Mouse (Mus musculus): Measurements from ENCODE around the gene Spock2. TPM values are rescaled to one million over a fixed set of nuclear protein-coding genes. Genes with fewer than 3 reads are reported as not detected.
"Not testable (repeated sequence)": the region's sequence is repeated elsewhere in the genome, so short reads cannot be mapped to it uniquely, and the experiment has no call there.

Spock2 gene
- polyA plus RNA-seq, 1 experiment, result 362 TPM

- DNase-seq (ENCODE audit: extremely low spot score in 1 of 2, low spot score in 1 of 2), result no peak
Measured at GRCm38 (mm10) chr10:60138680-60139079, 32.7 kb downstream of the Spock2 start.

- no peak for DNase-seq (ENCODE audit: extremely low spot score in 1 of 2, low spot score in 1 of 2)
Measured at GRCm38 (mm10) chr10:60140751-60141150, 34.7 kb downstream of the Spock2 start.

- DNase-seq (ENCODE audit: extremely low spot score in 1 of 2, low spot score in 1 of 2), result no peak
Measured at GRCm38 (mm10) chr10:60141656-60142160, 35.7 kb downstream of the Spock2 start.

- DNase-seq (ENCODE audit: extremely low spot score in 1 of 2, low spot score in 1 of 2), result not testable (repeated sequence)
Measured at GRCm38 (mm10) chr10:60147510-60148047, 41.6 kb downstream of the Spock2 start.

GRCm38 (mm10) chr10:60148087-60148486, 42.1 kb downstream of the Spock2 start:
- peak in 1 of 2 experiments; percentile 90 for DNase-seq (ENCODE audit: extremely low spot score in 1 of 2, low spot score in 1 of 2)

- DNase-seq (ENCODE audit: extremely low spot score in 1 of 2, low spot score in 1 of 2), result no peak
Measured at GRCm38 (mm10) chr10:60151107-60151663, 45.2 kb downstream of the Spock2 start.

- no peak for DNase-seq (ENCODE audit: extremely low spot score in 1 of 2, low spot score in 1 of 2)
Measured at GRCm38 (mm10) chr10:60156016-60156415, 50.0 kb downstream of the Spock2 start.

GRCm38 (mm10) chr10:60158144-60158543, 52.1 kb downstream of the Spock2 start:
- no peak for DNase-seq (ENCODE audit: extremely low spot score in 1 of 2, low spot score in 1 of 2)

GRCm38 (mm10) chr10:60161397-60161796, 55.4 kb downstream of the Spock2 start:
- not testable (repeated sequence) for DNase-seq (ENCODE audit: extremely low spot score in 1 of 2, low spot score in 1 of 2)

- DNase-seq (ENCODE audit: extremely low spot score in 1 of 2, low spot score in 1 of 2), result not testable (repeated sequence)
Measured at GRCm38 (mm10) chr10:60162184-60162972, 56.4 kb downstream of the Spock2 start.

GRCm38 (mm10) chr10:60162973-60163255, 56.9 kb downstream of the Spock2 start:
- no peak for DNase-seq (ENCODE audit: extremely low spot score in 1 of 2, low spot score in 1 of 2)

- DNase-seq (ENCODE audit: extremely low spot score in 1 of 2, low spot score in 1 of 2), result no peak
Measured at GRCm38 (mm10) chr10:60164869-60165268, 58.9 kb downstream of the Spock2 start.

GRCm38 (mm10) chr10:60166068-60166467, 60.0 kb downstream of the Spock2 start:
- no peak for DNase-seq (ENCODE audit: extremely low spot score in 1 of 2, low spot score in 1 of 2)

- DNase-seq (ENCODE audit: extremely low spot score in 1 of 2, low spot score in 1 of 2), result no peak
Measured at GRCm38 (mm10) chr10:60168306-60168705, 62.3 kb downstream of the Spock2 start.

- DNase-seq (ENCODE audit: extremely low spot score in 1 of 2, low spot score in 1 of 2), result no peak
Measured at GRCm38 (mm10) chr10:60168960-60169359, 62.9 kb downstream of the Spock2 start.

GRCm38 (mm10) chr10:60170326-60171089, 64.5 kb downstream of the Spock2 start:
- DNase-seq (ENCODE audit: extremely low spot score in 1 of 2, low spot score in 1 of 2), result no peak

GRCm38 (mm10) chr10:60171368-60171767, 65.3 kb downstream of the Spock2 start:
- DNase-seq (ENCODE audit: extremely low spot score in 1 of 2, low spot score in 1 of 2), result no peak

GRCm38 (mm10) chr10:60172306-60172705, 66.3 kb downstream of the Spock2 start:
- no peak for DNase-seq (ENCODE audit: extremely low spot score in 1 of 2, low spot score in 1 of 2)

- DNase-seq (ENCODE audit: extremely low spot score in 1 of 2, low spot score in 1 of 2), result peak; percentile 91 to 98
Measured at GRCm38 (mm10) chr10:60173035-60173434, 67.0 kb downstream of the Spock2 start.

- DNase-seq (ENCODE audit: extremely low spot score in 1 of 2, low spot score in 1 of 2), result no peak
Measured at GRCm38 (mm10) chr10:60174506-60174905, 68.5 kb downstream of the Spock2 start.

- DNase-seq (ENCODE audit: extremely low spot score in 1 of 2, low spot score in 1 of 2), result not testable (repeated sequence)
Measured at GRCm38 (mm10) chr10:60175306-60175705, 69.3 kb downstream of the Spock2 start.
